Mouse (Mus musculus) ES-E14 (cell line): ENCODE results near the gene Nucb1.
"Not testable (repeated sequence)": the region's sequence is repeated elsewhere in the genome, so short reads cannot be mapped to it uniquely, and the experiment has no call there.

ENCODE experiments used
- CHD2 ChIP-seq: IDR thresholded peaks from 2 replicates; pipeline ENCODE4 v1.6.1; 2014; ENCODE audit warnings: mild to moderate bottlenecking, low read depth, low read length, inconsistent platforms
- HCFC1 ChIP-seq: IDR thresholded peaks from 2 replicates; pipeline ENCODE4 v1.6.1; 2012; ENCODE audit warnings: low read length, inconsistent platforms, borderline replicate concordance; ENCODE audit not compliant: insufficient read depth

DNA sequence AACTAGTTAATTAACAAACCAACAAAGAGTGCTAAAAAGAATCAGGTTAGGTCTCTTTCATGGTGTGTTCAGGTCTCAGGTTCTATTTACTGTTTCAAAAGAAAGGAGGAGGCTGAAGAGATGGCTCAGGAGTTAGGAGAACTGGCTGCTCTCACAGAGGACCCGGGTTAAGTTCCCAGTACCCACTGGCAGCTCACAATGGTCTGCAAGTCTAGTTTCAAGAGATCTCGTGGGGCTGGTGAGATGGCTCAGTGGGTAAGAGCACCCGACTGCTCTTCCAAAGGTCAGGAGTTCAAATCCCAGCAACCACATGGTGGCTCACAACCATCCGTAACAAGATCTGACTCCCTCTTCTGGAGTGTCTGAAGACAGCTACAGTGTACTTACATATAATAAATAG, 29.9 kb downstream of the Nucb1 start:
- not testable (repeated sequence) for TF ChIP-seq HCFC1, CHD2
